Mouse (Mus musculus) adrenal gland, postnatal 36 days (tissue): ENCODE data around the gene Tmem201. TPM values are rescaled to one million over a fixed set of nuclear protein-coding genes. Genes with fewer than 3 reads are reported as not detected.

ENCODE experiments used
- DNase-seq, 2 experiments: peaks; one replicate each; pipeline ENCODE4 v3.0.0; 2021; ENCODE audit warnings: mixed read lengths in 1 of 2
- total RNA-seq, 2 experiments: library from RNA; stranded (reverse); gene quantifications; 2 replicates each; pipeline ENCODE4 v1.2.3; 2021

The Tmem201 gene
- total RNA-seq, 2 experiments from 2014 or later: 29.7 to 31.6 TPM

GRCm38 (mm10) chr4:149749003-149749662, 11.3 kb upstream of the Tmem201 start:
- DNase-seq: no peak

GRCm38 (mm10) chr4:149744119-149744518, 6.3 kb upstream of the Tmem201 start:
- DNase-seq: no peak

- DNase-seq: no peak
These were observed 4.2 kb upstream of the Tmem201 start for GRCm38 (mm10) chr4:149742011-149742530.

- no peak for DNase-seq
These were observed 2.5 kb upstream of the Tmem201 start for GRCm38 (mm10) chr4:149740301-149740700.

- DNase-seq: no peak
These were observed 1.6 kb upstream of the Tmem201 start for GRCm38 (mm10) chr4:149739478-149739877.

GRCm38 (mm10) chr4:149736581-149736980, 1.3 kb downstream of the Tmem201 start:
- DNase-seq: peak; percentile 78 to 83

- DNase-seq: no peak
These were observed 2.1 kb downstream of the Tmem201 start for GRCm38 (mm10) chr4:149735624-149736250.

GRCm38 (mm10) chr4:149734730-149735475, 2.9 kb downstream of the Tmem201 start:
- no peak for DNase-seq

GRCm38 (mm10) chr4:149734246-149734645, 3.6 kb downstream of the Tmem201 start:
- no peak for DNase-seq

GRCm38 (mm10) chr4:149733748-149734147, 4.1 kb downstream of the Tmem201 start:
- DNase-seq: no peak

- DNase-seq: peak in 1 of 2 experiments; percentile 47
These were observed 5.0 kb downstream of the Tmem201 start for GRCm38 (mm10) chr4:149732800-149733199.

GRCm38 (mm10) chr4:149732313-149732712, 5.5 kb downstream of the Tmem201 start:
- DNase-seq: no peak

- no peak for DNase-seq
These were observed 7.0 kb downstream of the Tmem201 start for GRCm38 (mm10) chr4:149730827-149731226.

GRCm38 (mm10) chr4:149728810-149729209, 9.0 kb downstream of the Tmem201 start:
- DNase-seq: peak; percentile 28 to 44

GRCm38 (mm10) chr4:149727636-149728035, 10.2 kb downstream of the Tmem201 start:
- DNase-seq: no peak

- peak; percentile 94 to 97 for DNase-seq
These were observed 12.0 kb downstream of the Tmem201 start for GRCm38 (mm10) chr4:149725661-149726350.

GRCm38 (mm10) chr4:149724916-149725470, 12.9 kb downstream of the Tmem201 start:
- DNase-seq: no peak

GRCm38 (mm10) chr4:149723855-149724731, 13.8 kb downstream of the Tmem201 start:
- DNase-seq: peak; percentile 46 to 61

- no peak for DNase-seq
These were observed 14.8 kb downstream of the Tmem201 start for GRCm38 (mm10) chr4:149723021-149723390.

- DNase-seq: no peak
These were observed 15.5 kb downstream of the Tmem201 start for GRCm38 (mm10) chr4:149722104-149723020.
